Mouse (Mus musculus) adipocyte (in vitro differentiated cells): Measurements from ENCODE around the gene Slc25a35.
"Not testable (repeated sequence)": the region's sequence is repeated elsewhere in the genome, so short reads cannot be mapped to it uniquely, and the experiment has no call there.

Experiments used
- DNase-seq: peaks from one replicate; pipeline ENCODE4 v3.0.0-alpha.2; 2016; ENCODE audit warnings: low spot score

The Slc25a35 gene

GRCm38 (mm10) chr11:69008182-69009121 lies 40.5 kb downstream of the Slc25a35 start, which contains the start of gene Pfas:
Gene Pfas, minus strand, starts transcription at chr11:69008460.
- peak; percentile 82 for DNase-seq

- DNase-seq = no peak
Observed at GRCm38 (mm10) chr11:69009508-69009907, 41.6 kb downstream of the Slc25a35 start.

GRCm38 (mm10) chr11:69010400-69011323 lies 42.7 kb downstream of the Slc25a35 start:
- DNase-seq = no peak

- DNase-seq = not testable (repeated sequence)
Observed at GRCm38 (mm10) chr11:69011445-69011844, 43.5 kb downstream of the Slc25a35 start.

GRCm38 (mm10) chr11:69012071-69012601 lies 44.2 kb downstream of the Slc25a35 start:
- DNase-seq = peak; percentile 95

GRCm38 (mm10) chr11:69015644-69016441 lies 47.9 kb downstream of the Slc25a35 start, which contains the start of gene Ctc1:
Gene Ctc1, plus strand, starts transcription at chr11:69015911.
- peak; percentile 89 for DNase-seq

- no peak for DNase-seq
Observed at GRCm38 (mm10) chr11:69016755-69017154, 48.8 kb downstream of the Slc25a35 start.

- DNase-seq = no peak
Observed at GRCm38 (mm10) chr11:69020691-69021090, 52.8 kb downstream of the Slc25a35 start.
